Mouse (Mus musculus) embryonic facial prominence, embryonic 10.5 days (tissue): Measurements from ENCODE around the gene Rd3. TPM values are rescaled to one million over a fixed set of nuclear protein-coding genes. Genes with fewer than 3 reads are reported as not detected.

ENCODE experiments used
- DNase-seq: peaks from one replicate; pipeline ENCODE4 v3.0.0-alpha.2; 2017; ENCODE audit warnings: low spot score
- H3K27ac ChIP-seq: fragments of 300-500 bp; sonication (generic); replicated peaks from 2 replicates; pipeline ENCODE4 v1.5.1; 2016; ENCODE audit warnings: mild to moderate bottlenecking
- H3K27me3 ChIP-seq: fragments of 300-500 bp; sonication (generic); replicated peaks from 2 replicates; pipeline ENCODE4 v1.6.1; 2016; ENCODE audit warnings: low read depth, mild to moderate bottlenecking; ENCODE audit not compliant: poor library complexity, severe bottlenecking
- H3K36me3 ChIP-seq: fragments of 300-500 bp; sonication (generic); replicated peaks from 2 replicates; pipeline ENCODE4 v1.6.1; 2016; ENCODE audit warnings: mild to moderate bottlenecking, moderate library complexity
- H3K4me1 ChIP-seq: fragments of 300-500 bp; sonication (generic); 2 replicates; pipeline ENCODE4 v1.6.1; 2016
- H3K4me3 ChIP-seq: fragments of 300-500 bp; sonication (generic); 2 replicates; pipeline ENCODE4 v1.5.1; 2016; ENCODE audit warnings: mild to moderate bottlenecking, moderate library complexity
- H3K9me3 ChIP-seq: fragments of 300-500 bp; sonication (generic); 2 replicates; pipeline ENCODE4 v1.6.1; 2016; ENCODE audit warnings: mild to moderate bottlenecking
- WGBS: fragments of 180-500 bp; shearing (Covaris S2); methylation state at CpG from one replicate; pipeline ENCODE4 v1.1.7; 2016; 5-methylcytosine and 5-hydroxymethylcytosine counted together
- polyA plus RNA-seq: library from polyadenylated mRNA; unstranded; fragments of >200 nt; fragmentation: Nextera tagmentation; extraction: Ambion mirVana; gene quantifications from 2 replicates; pipeline ENCODE4 v1.2.1, GENCODE M21; 2016

Rd3 gene
- polyA plus RNA-seq, 1 experiment from 2014 or later, result 1.7 TPM

- H3K9me3 ChIP-seq, result no peaks in the 10 kb centered on the region
- no peak overlapping the region for H3K4me3 ChIP-seq
- H3K27me3 ChIP-seq, result no peaks in the 10 kb centered on the region
- no peak for DNase-seq
- WGBS, result 79% methylated on average over 8 of the region's 8 CpGs
- H3K4me1 ChIP-seq, result 0 out of 2 replicates have a peak, but pooled peaks cover 5% of the 10 kb centered on the region
- H3K36me3 ChIP-seq, result no peaks in the 10 kb centered on the region
- no peak overlapping the region for H3K27ac ChIP-seq
Observed at GRCm38 (mm10) chr1:191947796-191948195, 29.4 kb upstream of the Rd3 start.

- H3K4me3 ChIP-seq, result no peak overlapping the region
- DNase-seq, result no peak
Observed at GRCm38 (mm10) chr1:191948600-191948999, 28.6 kb upstream of the Rd3 start.

DNA sequence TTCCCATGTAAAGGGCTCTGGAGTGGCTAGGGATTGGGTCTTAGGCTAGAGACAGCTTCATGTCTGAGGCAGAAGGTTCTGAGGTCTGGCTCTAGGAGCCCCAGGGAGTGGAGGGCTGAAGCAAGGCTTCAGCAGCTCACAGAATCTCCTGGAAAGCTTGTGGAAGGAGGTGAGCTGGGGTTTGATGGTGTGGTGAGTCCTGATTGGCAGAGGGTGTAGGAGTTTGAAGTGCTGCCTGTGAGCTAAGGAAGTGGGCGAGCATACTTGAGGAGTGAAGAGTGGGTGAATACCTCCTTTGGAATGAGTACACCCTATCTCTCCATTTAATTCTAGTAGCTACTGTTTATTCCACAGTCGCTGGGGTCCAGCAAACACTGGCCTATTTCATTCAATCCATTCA, 26.6 kb upstream of the Rd3 start:
- DNase-seq, result no peak
- Histone ChIP-seq H3K36me3 (no peaks in the 10 kb centered on the region), H3K9me3 (no peaks in the 10 kb centered on the region), H3K27ac (no peak overlapping the region), H3K4me3 (no peak overlapping the region), H3K27me3 (no peaks in the 10 kb centered on the region), H3K4me1 (peaks cover 9% of the 10 kb centered on the region; the same call in 1 of the 2 replicates)
- WGBS, result 57% methylated on average over 2 of the region's 2 CpGs

More at GRCm38 (mm10) chr1:191948600-191948999, 28.6 kb upstream of the Rd3 start:
- Histone ChIP-seq H3K36me3 (no peaks in the 10 kb centered on the region), H3K27me3 (no peaks in the 10 kb centered on the region), H3K4me1 (0 out of 2 replicates have a peak, but pooled peaks cover 5% of the 10 kb centered on the region), H3K27ac (no peak overlapping the region), H3K9me3 (no peaks in the 10 kb centered on the region)
- WGBS, result 83% methylated on average over 8 of the region's 8 CpGs

DNA sequence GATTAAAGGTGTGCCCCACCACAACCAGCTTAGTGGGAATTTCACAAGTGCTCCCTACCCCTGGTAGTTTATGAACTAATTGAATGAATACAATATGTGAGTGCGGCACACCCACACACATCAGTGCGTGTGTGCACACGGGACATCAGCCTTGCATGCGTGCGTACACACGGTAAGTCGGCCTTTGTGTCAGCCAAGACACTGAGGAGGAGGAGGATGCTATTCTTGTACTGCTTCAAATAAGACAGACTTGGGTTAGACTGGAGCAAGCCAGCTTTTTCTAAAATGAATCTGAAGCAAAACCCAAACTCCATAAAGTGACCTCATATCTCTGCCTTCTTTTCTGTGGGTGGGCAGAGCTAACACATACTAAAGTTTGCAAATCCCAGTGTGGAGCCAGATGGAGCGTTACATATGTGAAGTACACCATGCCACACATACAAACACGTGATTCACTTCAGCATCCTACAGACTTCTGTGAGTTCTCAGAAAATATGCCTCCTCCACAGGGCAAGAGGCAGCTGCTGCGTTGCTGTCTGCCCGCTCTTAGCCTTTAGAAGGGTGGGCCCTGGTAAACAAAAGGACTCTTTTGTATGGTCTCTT, 24.3 kb upstream of the Rd3 start:
- Histone ChIP-seq H3K27ac (no peak overlapping the region), H3K36me3 (no peaks in the 10 kb centered on the region), H3K27me3 (no peaks in the 10 kb centered on the region), H3K9me3 (no peaks in the 10 kb centered on the region), H3K4me3 (no peak overlapping the region), H3K4me1 (peaks cover 4% of the 10 kb centered on the region)
- no peak for DNase-seq
- WGBS, result 88% methylated on average over 11 of the region's 11 CpGs

- Histone ChIP-seq H3K27me3 (no peaks in the 10 kb centered on the region), H3K36me3 (no peaks in the 10 kb centered on the region), H3K9me3 (no peaks in the 10 kb centered on the region), H3K4me3 (no peak overlapping the region), H3K27ac (peak overlapping the region; percentile 44), H3K4me1 (peaks cover 4% of the 10 kb centered on the region)
- WGBS, result 59% methylated on average over 3 of the region's 3 CpGs
- DNase-seq, result no peak
Observed at GRCm38 (mm10) chr1:191955101-191955500, 22.1 kb upstream of the Rd3 start.

DNA sequence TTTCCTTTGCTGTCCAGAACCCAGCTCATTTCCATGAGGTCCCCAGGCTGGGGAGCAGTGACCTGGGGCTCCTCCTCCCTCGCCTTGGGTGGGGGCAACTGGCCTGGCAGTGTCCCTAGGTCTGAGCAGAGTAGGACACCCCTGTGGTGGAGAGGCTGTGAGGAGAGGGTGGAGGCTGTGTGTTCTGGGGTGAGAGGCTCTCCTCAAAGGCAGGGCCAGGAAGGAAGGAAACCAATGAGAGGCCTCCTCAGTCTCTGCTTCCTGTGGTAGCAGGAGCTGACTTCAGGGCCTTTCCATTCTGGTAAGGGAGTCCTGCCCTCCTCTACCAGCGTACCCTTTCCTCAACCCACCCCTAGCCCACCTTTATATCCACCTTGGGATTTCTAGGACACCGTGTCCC, 20.9 kb upstream of the Rd3 start:
- H3K27ac ChIP-seq, result peak overlapping the region; percentile 44; the same call in 1 of the 2 replicates
- H3K36me3 ChIP-seq, result no peaks in the 10 kb centered on the region
- H3K4me1 ChIP-seq, result peaks cover 4% of the 10 kb centered on the region
- 82% methylated on average over 3 of the region's 3 CpGs for WGBS
- no peak overlapping the region for H3K4me3 ChIP-seq
- no peak for DNase-seq
- H3K9me3 ChIP-seq, result no peaks in the 10 kb centered on the region
- H3K27me3 ChIP-seq, result no peaks in the 10 kb centered on the region

DNA sequence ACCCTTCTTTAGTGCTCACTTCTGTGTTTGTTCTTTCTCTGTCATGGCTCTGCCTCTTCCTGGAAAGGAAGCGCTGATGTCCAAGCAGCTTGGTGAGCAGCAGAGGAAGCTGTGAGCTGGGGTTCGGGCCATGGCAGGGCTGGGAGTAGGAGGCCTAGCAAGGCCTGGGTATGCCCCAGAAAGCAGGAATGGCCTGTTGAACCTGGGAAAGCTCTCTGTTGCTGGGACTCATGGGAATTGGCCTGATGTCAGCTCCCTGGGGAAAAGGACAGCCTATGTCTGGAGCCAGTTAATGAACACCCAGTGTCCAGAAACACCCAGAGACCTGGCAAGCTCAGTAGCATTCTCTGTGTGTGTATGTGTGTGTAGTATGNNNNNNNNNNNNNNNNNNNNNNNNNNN, 20.3 kb upstream of the Rd3 start:
- no peak for DNase-seq
- Histone ChIP-seq H3K9me3 (no peaks in the 10 kb centered on the region), H3K4me1 (peaks cover 4% of the 10 kb centered on the region), H3K4me3 (no peak overlapping the region), H3K36me3 (no peaks in the 10 kb centered on the region), H3K27ac (peak overlapping the region; percentile 44; the same call in 1 of the 2 replicates), H3K27me3 (no peaks in the 10 kb centered on the region)
- 90% methylated on average over 2 of the region's 2 CpGs for WGBS

- no peaks in the 10 kb centered on the region for H3K27me3 ChIP-seq
- H3K4me3 ChIP-seq, result no peak overlapping the region
- DNase-seq, result no peak
- peaks cover 4% of the 10 kb centered on the region for H3K4me1 ChIP-seq
- WGBS, result 81% methylated on average over 3 of the region's 3 CpGs
- H3K9me3 ChIP-seq, result no peaks in the 10 kb centered on the region
- H3K36me3 ChIP-seq, result no peaks in the 10 kb centered on the region
- H3K27ac ChIP-seq, result no peak overlapping the region
Observed at GRCm38 (mm10) chr1:191957321-191957720, 19.8 kb upstream of the Rd3 start.

GRCm38 (mm10) chr1:191960946-191961345, 16.2 kb upstream of the Rd3 start:
- Histone ChIP-seq H3K9me3 (no peaks in the 10 kb centered on the region), H3K27ac (no peak overlapping the region), H3K4me1 (peaks cover 12% of the 10 kb centered on the region), H3K27me3 (no peaks in the 10 kb centered on the region), H3K4me3 (no peak overlapping the region), H3K36me3 (no peaks in the 10 kb centered on the region)
- DNase-seq, result no peak
- 61% methylated on average over 2 of the region's 2 CpGs for WGBS

- no peaks in the 10 kb centered on the region for H3K9me3 ChIP-seq
- peaks cover 12% of the 10 kb centered on the region; the same call in 1 of the 2 replicates for H3K4me1 ChIP-seq
- H3K4me3 ChIP-seq, result no peak overlapping the region
- no peaks in the 10 kb centered on the region for H3K36me3 ChIP-seq
- H3K27me3 ChIP-seq, result no peaks in the 10 kb centered on the region
- no peak for DNase-seq
- 83% methylated on average over 3 of the region's 3 CpGs for WGBS
- H3K27ac ChIP-seq, result no peak overlapping the region
Observed at GRCm38 (mm10) chr1:191963413-191963812, 13.8 kb upstream of the Rd3 start.

DNA sequence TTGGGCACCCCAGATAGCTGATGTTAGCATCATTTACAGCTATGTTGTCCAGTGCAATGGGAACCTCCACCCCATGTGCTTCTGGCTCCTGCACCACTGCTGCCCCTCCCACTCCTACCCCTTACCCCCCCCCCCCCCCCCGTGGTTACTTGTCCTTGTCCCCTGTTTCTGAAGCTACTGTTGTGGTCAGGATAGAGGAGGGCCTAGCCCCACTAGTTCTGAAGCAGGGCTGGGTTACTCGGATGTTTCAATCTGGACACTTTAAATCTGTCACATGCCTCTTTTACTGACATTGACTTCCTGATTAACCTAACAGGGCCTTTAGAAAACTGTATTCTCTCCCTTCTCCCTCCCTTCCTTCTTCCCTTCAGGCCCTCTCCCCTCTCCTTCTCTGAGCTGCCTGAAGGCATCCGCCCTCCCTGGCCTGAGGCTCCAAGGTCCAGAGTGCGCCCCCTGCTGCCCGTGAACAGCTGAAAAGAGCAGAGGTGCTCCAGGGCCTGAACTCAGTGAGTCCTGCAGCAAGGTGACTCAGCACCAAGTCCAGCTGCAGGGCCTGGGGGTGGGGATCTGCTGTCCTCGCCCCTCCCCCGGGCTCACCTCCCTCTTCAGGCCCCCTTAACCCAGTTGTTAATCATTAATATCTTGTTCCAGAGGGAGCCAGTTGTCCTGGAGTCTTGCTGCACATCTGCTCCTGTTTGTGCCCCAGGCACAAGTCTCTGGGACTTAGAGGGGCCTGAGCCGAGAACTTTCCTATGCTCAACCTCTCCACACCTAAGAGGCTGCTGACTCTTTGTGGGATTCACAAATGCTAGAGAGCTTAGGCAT, 13.0 kb upstream of the Rd3 start:
- 24% methylated on average over 8 of the region's 8 CpGs for WGBS
- Histone ChIP-seq H3K9me3 (no peaks in the 10 kb centered on the region), H3K27ac (no peak overlapping the region; the same call in 1 of the 2 replicates), H3K4me3 (no peak overlapping the region), H3K4me1 (peaks cover 12% of the 10 kb centered on the region; the same call in 1 of the 2 replicates), H3K27me3 (no peaks in the 10 kb centered on the region), H3K36me3 (no peaks in the 10 kb centered on the region)
- DNase-seq, result peak; percentile 83

GRCm38 (mm10) chr1:191964773-191965481, 12.2 kb upstream of the Rd3 start:
- H3K27me3 ChIP-seq, result no peaks in the 10 kb centered on the region
- H3K27ac ChIP-seq, result no peak overlapping the region
- DNase-seq, result peak; percentile 81
- peaks cover 15% of the 10 kb centered on the region; the same call in 1 of the 2 replicates for H3K4me1 ChIP-seq
- no peak overlapping the region for H3K4me3 ChIP-seq
- H3K36me3 ChIP-seq, result no peaks in the 10 kb centered on the region
- 19% methylated on average over 13 of the region's 13 CpGs for WGBS
- no peaks in the 10 kb centered on the region for H3K9me3 ChIP-seq
